Mouse (Mus musculus) E14TG2a.4 (cell line): Measurements from ENCODE around the gene Olfr1428.
A peak's percentile ranks its signal among the peaks of the same experiment; 100 is the strongest.
"Not testable (repeated sequence)": the region's sequence is repeated elsewhere in the genome, so short reads cannot be mapped to it uniquely, and the experiment has no call there.

Experiments
- CTCF ChIP-seq: conservative IDR thresholded peaks from 2 replicates; pipeline ENCODE4 v1.5.1; 2014; ENCODE audit warnings: low read length
- NANOG ChIP-seq: IDR thresholded peaks from 2 replicates; pipeline ENCODE4 v1.6.1; 2014; ENCODE audit warnings: borderline replicate concordance, low read length, mixed read lengths

- TF ChIP-seq NANOG = peak; percentile 52
- not testable (repeated sequence) for TF ChIP-seq CTCF
Observed at GRCm38 (mm10) chr19:12069546-12069945, 46.2 kb downstream of the Olfr1428 start.
